Mouse (Mus musculus) CH12.LX (cell line): Measurements from ENCODE around the gene Klc1. TPM values are rescaled to one million over a fixed set of nuclear protein-coding genes. Genes with fewer than 3 reads are reported as not detected.
A peak's percentile ranks its signal among the peaks of the same experiment; 100 is the strongest.

Experiments used
- DNase-seq: peaks from one replicate; pipeline ENCODE4 v3.0.0-alpha.2; 2013; ENCODE audit errors: extremely low read depth
- H3K27ac ChIP-seq: 2 replicates; pipeline ENCODE4 v1.5.1; 2012; ENCODE audit warnings: low read depth, mild to moderate bottlenecking, control low read depth, moderate library complexity; ENCODE audit not compliant: insufficient read depth
- H3K27me3 ChIP-seq: replicated peaks from 2 replicates; pipeline ENCODE3; 2012; ENCODE audit warnings: inconsistent platforms
- H3K36me3 ChIP-seq, 2 experiments: replicated peaks in 1 of 2; 2 replicates each; pipeline versions ENCODE3 to v1.6.1; 2012; ENCODE audit warnings: inconsistent platforms in 1 of 2, low read length in 1 of 2, mild to moderate bottlenecking in 1 of 2, mixed read lengths in 1 of 2, moderate library complexity in 1 of 2; ENCODE audit not compliant: control insufficient read depth in 1 of 2, insufficient read depth in 1 of 2
- H3K4me1 ChIP-seq, 2 experiments: 2 replicates each; pipeline ENCODE4 v1.6.1; 2012; ENCODE audit warnings: inconsistent platforms in 1 of 2, moderate library complexity in 1 of 2; ENCODE audit not compliant: insufficient read depth in 2 of 2, control insufficient read depth in 1 of 2
- H3K4me2 ChIP-seq: 2 replicates; pipeline ENCODE4 v1.6.1; 2012; ENCODE audit warnings: low read depth, mild to moderate bottlenecking, control low read depth; ENCODE audit not compliant: poor library complexity, insufficient read depth, severe bottlenecking
- H3K4me3 ChIP-seq, 3 experiments: fragments of 150-350 bp in 1 of 3; sonication (generic) in 1 of 3; replicated peaks in 1 of 3; 2 replicates each; pipeline versions ENCODE3 to v1.5.1; 2011 to 2012; ENCODE audit warnings: low read depth in 2 of 3, low read length in 2 of 3, mild to moderate bottlenecking in 2 of 3, moderate library complexity in 2 of 3, control low read depth in 1 of 3, improper control_type of control experiment in 1 of 3, inconsistent platforms in 1 of 3, mixed read lengths in 1 of 3; ENCODE audit not compliant: poor library complexity in 1 of 3
- H3K79me2 ChIP-seq: replicated peaks from 2 replicates; pipeline ENCODE4 v1.6.1; 2012; ENCODE audit warnings: mild to moderate bottlenecking, moderate library complexity; ENCODE audit not compliant: control insufficient read depth, poor library complexity, insufficient read depth, severe bottlenecking; ENCODE audit errors: extremely low read depth
- H3K9ac ChIP-seq: 2 replicates; pipeline ENCODE4 v1.6.1; 2012; ENCODE audit warnings: low read depth, mild to moderate bottlenecking, control low read depth, moderate library complexity; ENCODE audit not compliant: insufficient read depth
- H3K9me3 ChIP-seq: replicated peaks from 2 replicates; pipeline ENCODE3; 2012; ENCODE audit warnings: low read length, inconsistent platforms, mixed read lengths
- CHD2 ChIP-seq: IDR thresholded peaks from 2 replicates; pipeline ENCODE4 v1.6.1; 2011; ENCODE audit warnings: low read length, improper control_type of control experiment
- CTCF ChIP-seq, 2 experiments: IDR thresholded peaks in 1 of 2; conservative IDR thresholded peaks in 1 of 2; 2 replicates each; pipeline ENCODE4 v1.5.1; 2011 to 2012; ENCODE audit warnings: low read depth in 2 of 2, low read length in 2 of 2, improper control_type of control experiment in 1 of 2, inconsistent platforms in 1 of 2, mild to moderate bottlenecking in 1 of 2, moderate library complexity in 1 of 2
- ELF1 ChIP-seq: IDR thresholded peaks from 2 replicates; pipeline ENCODE4 v1.6.1; 2014; ENCODE audit warnings: low read depth, mild to moderate bottlenecking, inconsistent platforms, low read length, improper control_type of control experiment
- ETS1 ChIP-seq: conservative IDR thresholded peaks from 2 replicates; pipeline ENCODE4 v1.6.1; 2012; ENCODE audit warnings: low read depth, mild to moderate bottlenecking, inconsistent platforms, low read length, improper control_type of control experiment, moderate library complexity
- HCFC1 ChIP-seq: IDR thresholded peaks from 2 replicates; pipeline ENCODE4 v1.6.1; 2012; ENCODE audit warnings: low read depth, mild to moderate bottlenecking, inconsistent platforms, low read length, improper control_type of control experiment
- IRF4 ChIP-seq: IDR thresholded peaks from 2 replicates; pipeline ENCODE4 v1.6.1; 2014; ENCODE audit warnings: low read depth, mild to moderate bottlenecking, inconsistent platforms, low read length, improper control_type of control experiment
- JUN ChIP-seq: IDR thresholded peaks from 2 replicates; pipeline ENCODE4 v1.6.1; 2011; ENCODE audit warnings: low read depth, mild to moderate bottlenecking, low read length, improper control_type of control experiment, moderate library complexity; ENCODE audit not compliant: insufficient read depth
- JUND ChIP-seq: conservative IDR thresholded peaks from 2 replicates; pipeline ENCODE4 v1.6.1; 2011; ENCODE audit warnings: low read depth, low read length, improper control_type of control experiment
- KAT2A ChIP-seq: IDR thresholded peaks from 2 replicates; pipeline ENCODE4 v1.6.1; 2012; ENCODE audit warnings: low read length, improper control_type of control experiment, inconsistent platforms; ENCODE audit not compliant: insufficient replicate concordance
- MAFK ChIP-seq: IDR thresholded peaks from 2 replicates; pipeline ENCODE4 v1.6.1; 2011; ENCODE audit warnings: low read length, improper control_type of control experiment; ENCODE audit not compliant: insufficient replicate concordance
- MEF2A ChIP-seq: IDR thresholded peaks from 2 replicates; pipeline ENCODE4 v1.6.1; 2014; ENCODE audit warnings: low read depth, mild to moderate bottlenecking, inconsistent platforms, low read length, improper control_type of control experiment, borderline replicate concordance
- MXI1 ChIP-seq: IDR thresholded peaks from 2 replicates; pipeline ENCODE4 v1.6.1; 2011; ENCODE audit warnings: mild to moderate bottlenecking, low read depth, low read length, improper control_type of control experiment
- MYC ChIP-seq: IDR thresholded peaks from 2 replicates; pipeline ENCODE4 v1.6.1; 2011; ENCODE audit warnings: low read depth, mild to moderate bottlenecking, improper control_type of control experiment, low read length
- NELFE ChIP-seq: IDR thresholded peaks from 2 replicates; pipeline ENCODE4 v1.6.1; 2011; ENCODE audit warnings: low read depth, low read length, improper control_type of control experiment
- POLR2A ChIP-seq: IDR thresholded peaks from 2 replicates; pipeline ENCODE4 v1.6.1; 2011; ENCODE audit warnings: low read depth, mild to moderate bottlenecking, improper control_type of control experiment, low read length
- TBP ChIP-seq: conservative IDR thresholded peaks from 2 replicates; pipeline ENCODE4 v1.6.1; 2011; ENCODE audit warnings: low read depth, low read length, improper control_type of control experiment
- UBTF ChIP-seq: IDR thresholded peaks from 2 replicates; pipeline ENCODE4 v1.6.1; 2012; ENCODE audit warnings: low read depth, mild to moderate bottlenecking, inconsistent platforms, low read length, improper control_type of control experiment, moderate library complexity
- ZKSCAN1 ChIP-seq: IDR thresholded peaks from 2 replicates; pipeline ENCODE4 v1.6.1; 2012; ENCODE audit warnings: low read depth, inconsistent platforms, low read length, improper control_type of control experiment, borderline replicate concordance
- dilution Hi-C: fragments of 300-500 bp; cut with MboI; formaldehyde crosslinking; loops from 2 replicates; pipeline ENCODE4 v1.14.3; 2020; ENCODE audit warnings: low sequenced_read_pairs; ENCODE audit not compliant: extremely low pct_unique_long_range_greater_than_20kb, extremely low pct_ligation_motif_present
- in situ Hi-C: fragments of 300-500 bp; cut with MboI; formaldehyde crosslinking; loops from 3 replicates; pipeline ENCODE4 v1.14.3; 2019; ENCODE audit warnings: low sequenced_read_pairs, low pct_ligation_motif_present, low pct_unique_long_range_greater_than_20kb, mixed read lengths
- polyA plus RNA-seq: library from polyadenylated mRNA; unstranded; fragments of >175 nt; gene quantifications from 2 replicates; pipeline ENCODE4 v1.2.1, GENCODE M21; 2012; ENCODE audit warnings: low read depth; ENCODE audit not compliant: insufficient read length
- total RNA-seq, 2 experiments: library from RNA; depleted of rRNA; stranded (reverse); fragments of 300-350 nt in 1 of 2; fragments of >200 nt in 1 of 2; gene quantifications; 2 replicates each; pipeline ENCODE4 v1.2.3; 2012 to 2014

Gene Klc1
- total and polyA plus RNA-seq, 3 experiments, result 45.6 to 77.0 (median 55.1) TPM

GRCm38 (mm10) chr12:111842565-111843433 is 84.2 kb downstream of the Klc1 start:
- no peak overlapping the region for H3K4me3 ChIP-seq
- no peak for TF ChIP-seq MEF2A
- peak; percentile 63 for TF ChIP-seq ELF1
- H3K36me3 ChIP-seq, result peaks cover 0 to 7% of the 10 kb centered on the region in 2 experiments
- no peaks in the 10 kb centered on the region for H3K79me2 ChIP-seq
- H3K4me1 ChIP-seq, result peaks cover 7 to 18% of the 10 kb centered on the region in 2 experiments
- H3K4me2 ChIP-seq, result no peak overlapping the region
- in situ Hi-C loops (no loop called here), dilution Hi-C loops (no loop called here)
- no peaks in the 10 kb centered on the region for H3K27me3 ChIP-seq
- no peaks in the 10 kb centered on the region for H3K9me3 ChIP-seq
- no peak overlapping the region for H3K27ac ChIP-seq
- peak; percentile 12 for DNase-seq
- H3K9ac ChIP-seq, result no peak overlapping the region

GRCm38 (mm10) chr12:111843470-111843869 is 84.8 kb downstream of the Klc1 start:
- peak; percentile 22 for DNase-seq
- Histone ChIP-seq H3K27me3 (no peaks in the 10 kb centered on the region), H3K4me1 (peaks cover 7 to 18% of the 10 kb centered on the region in 2 experiments), H3K36me3 (peaks cover 0 to 3% of the 10 kb centered on the region in 2 experiments), H3K9ac (no peak overlapping the region), H3K79me2 (no peaks in the 10 kb centered on the region), H3K4me3 (no peak overlapping the region), H3K9me3 (no peaks in the 10 kb centered on the region), H3K27ac (no peak overlapping the region), H3K4me2 (no peak overlapping the region)
- TF ChIP-seq MYC, result no peak
- TF ChIP-seq MAFK, result peak; percentile 54; the same call in 1 of the 2 replicates
- in situ Hi-C loops, result no loop called here
- dilution Hi-C loops, result no loop called here

- no peak overlapping the region for H3K4me3 ChIP-seq
- no peaks in the 10 kb centered on the region for H3K9me3 ChIP-seq
- H3K9ac ChIP-seq, result no peak overlapping the region
- dilution Hi-C loops, result no loop called here
- no peaks in the 10 kb centered on the region for H3K36me3 ChIP-seq
- in situ Hi-C loops, result no loop called here
- no peak overlapping the region for H3K4me2 ChIP-seq
- H3K79me2 ChIP-seq, result no peaks in the 10 kb centered on the region
- H3K27me3 ChIP-seq, result no peaks in the 10 kb centered on the region
- peaks cover 7 to 18% of the 10 kb centered on the region in 2 experiments for H3K4me1 ChIP-seq
- no peak for DNase-seq
- no peak overlapping the region for H3K27ac ChIP-seq
- TF ChIP-seq CTCF (conservative IDR thresholded peaks at IDR 0.05 in 1 of 2, IDR thresholded peaks at IDR 0.05 in 1 of 2; ENCODE audit: low read depth in 2 of 2, low read length in 2 of 2) (no peak), TBP (no peak), ZKSCAN1 (no peak), CHD2 (no peak), MEF2A (no peak), IRF4 (no peak), HCFC1 (no peak), JUND (no peak), MAFK (no peak), MYC (no peak), ETS1 (no peak), MXI1 (no peak), POLR2A (no peak), UBTF (no peak), KAT2A (no peak), JUN (no peak), NELFE (no peak)
These were observed 87.3 kb downstream of the Klc1 start for GRCm38 (mm10) chr12:111845953-111846352.
